Mouse (Mus musculus) kidney, embryonic 14.5 days (tissue): ENCODE measurements at regions not wholly inside any gene's neighbourhood (a gene's known extent, or its start where the extent isn't known, plus 50 kb on each side); places are given as distances from the start of the nearest gene placed in this dataset.

Experiments used
- ATAC-seq: fragments of 200-750 bp; cut with Nextera tagmentation; 2 replicates; pipeline ENCODE4 v1.8.0; 2017; ENCODE audit warnings: moderate number of reproducible peaks, mild to moderate bottlenecking, moderate TSS enrichment, moderate library complexity; ENCODE audit not compliant: low FRiP score, low TSS enrichment
- H3K27ac ChIP-seq: fragments of 300-500 bp; sonication (generic); 2 replicates; pipeline ENCODE4 v1.5.1; 2014; ENCODE audit warnings: low read depth, mild to moderate bottlenecking, low read length, moderate library complexity, mixed read lengths
- H3K27me3 ChIP-seq: fragments of 300-500 bp; sonication (generic); 2 replicates; pipeline ENCODE4 v1.6.1; 2014; ENCODE audit warnings: mild to moderate bottlenecking, low read length; ENCODE audit not compliant: control insufficient read depth, insufficient read depth
- H3K36me3 ChIP-seq: fragments of 300-500 bp; sonication (generic); 2 replicates; pipeline ENCODE4 v1.6.1; 2014; ENCODE audit warnings: low read length, mixed read lengths; ENCODE audit not compliant: control insufficient read depth, insufficient read depth
- H3K4me1 ChIP-seq: fragments of 300-500 bp; sonication (generic); 2 replicates; pipeline ENCODE4 v1.6.1; 2014; ENCODE audit warnings: low read length, mixed read lengths; ENCODE audit not compliant: control insufficient read depth, insufficient read depth
- H3K4me2 ChIP-seq: fragments of 300-500 bp; sonication (generic); replicated peaks from 2 replicates; pipeline ENCODE4 v1.6.1; 2014; ENCODE audit warnings: low read depth, mild to moderate bottlenecking, low read length
- H3K4me3 ChIP-seq: fragments of 300-500 bp; sonication (generic); 2 replicates; pipeline ENCODE4 v1.5.1; 2014; ENCODE audit warnings: mild to moderate bottlenecking, low read length
- H3K9ac ChIP-seq: fragments of 300-500 bp; sonication (generic); 2 replicates; pipeline ENCODE4 v1.6.1; 2014; ENCODE audit warnings: low read depth, mild to moderate bottlenecking, low read length, moderate library complexity
- H3K9me3 ChIP-seq: fragments of 300-500 bp; sonication (generic); 2 replicates; pipeline ENCODE4 v1.6.1; 2016; ENCODE audit warnings: low read length; ENCODE audit not compliant: control insufficient read depth
- WGBS: fragments of 180-500 bp; shearing (Covaris S2); extraction: QIAGEN DNeasy Blood & Tissue Kit; methylation state at CpG from one replicate; pipeline ENCODE4 v1.1.7; 2014; 5-methylcytosine and 5-hydroxymethylcytosine counted together

DNA sequence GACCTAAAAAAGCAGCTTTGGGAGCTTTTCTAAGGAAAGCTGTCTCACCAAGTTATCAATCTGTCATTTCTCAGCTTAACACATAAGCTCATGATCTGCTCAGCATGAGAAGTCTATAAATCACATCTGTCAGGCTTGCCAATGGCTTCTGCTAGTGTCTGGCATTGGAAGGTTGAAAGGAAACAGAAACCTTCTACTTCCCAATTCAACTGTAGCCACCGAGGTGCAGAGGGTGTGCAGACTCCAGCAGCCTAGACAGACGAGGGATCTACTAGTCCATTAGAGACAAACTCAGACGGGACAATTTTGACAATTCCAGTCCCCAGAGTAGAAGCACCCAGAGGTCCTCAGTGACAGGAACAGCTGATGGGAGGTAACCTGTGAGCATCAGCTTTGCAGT is 103.0 kb downstream of the Nab1 start:
- no peak overlapping the region for H3K4me3 ChIP-seq
- H3K9ac ChIP-seq: no peak overlapping the region
- no peaks in the 10 kb centered on the region for H3K27me3 ChIP-seq
- H3K4me1 ChIP-seq: no peaks in the 10 kb centered on the region
- H3K9me3 ChIP-seq: no peaks in the 10 kb centered on the region
- no peak overlapping the region for H3K4me2 ChIP-seq
- no peak for ATAC-seq
- no peaks in the 10 kb centered on the region for H3K36me3 ChIP-seq
- no peak overlapping the region for H3K27ac ChIP-seq
- 61% methylated on average over 3 of the region's 3 CpGs for WGBS

DNA sequence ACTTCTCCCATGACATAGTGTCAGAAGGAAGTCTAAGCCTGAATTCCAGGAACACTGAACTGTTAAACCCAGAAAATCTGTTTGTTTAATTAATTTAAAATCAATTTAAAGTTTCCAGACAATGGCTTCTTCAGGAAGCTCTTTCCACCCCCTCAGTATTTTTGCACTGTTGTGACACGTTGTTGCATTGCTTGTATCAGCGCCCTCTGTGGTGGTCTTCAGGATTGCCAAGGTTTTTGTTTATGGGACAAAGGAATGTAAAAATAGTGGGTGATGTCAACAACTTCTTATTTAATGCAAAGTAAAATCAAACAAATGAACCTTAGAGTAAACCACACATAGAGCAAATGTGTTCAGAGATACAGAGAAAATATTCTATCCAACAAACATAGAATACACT is 107.5 kb downstream of the Nab1 start:
- Histone ChIP-seq H3K27ac (no peak overlapping the region), H3K9me3 (no peaks in the 10 kb centered on the region), H3K9ac (no peak overlapping the region), H3K27me3 (no peaks in the 10 kb centered on the region), H3K4me3 (no peak overlapping the region), H3K4me1 (no peaks in the 10 kb centered on the region), H3K36me3 (no peaks in the 10 kb centered on the region), H3K4me2 (no peak overlapping the region)
- 52% methylated on average over 2 of the region's 2 CpGs for WGBS
- no peak for ATAC-seq

DNA sequence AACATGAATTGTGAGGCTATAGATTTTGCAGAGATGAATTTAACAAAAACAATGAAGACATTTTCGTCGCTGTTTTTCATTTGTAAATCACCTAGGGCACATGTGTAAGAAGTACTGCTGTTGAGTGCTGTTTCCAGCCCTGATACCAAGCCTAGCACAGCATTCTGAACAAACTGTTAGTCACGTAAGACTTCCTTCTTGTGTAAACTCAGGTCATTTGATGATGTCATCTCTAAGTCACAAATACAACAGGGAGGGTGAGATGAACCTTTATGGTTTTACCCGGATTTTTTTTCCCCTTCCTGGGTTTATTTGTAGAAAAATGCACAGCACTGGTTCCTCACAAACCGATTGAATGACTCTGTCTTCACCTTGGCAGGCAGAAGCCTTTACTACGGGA is 111.6 kb downstream of the Nab1 start:
- no peaks in the 10 kb centered on the region for H3K9me3 ChIP-seq
- ATAC-seq: no peak
- H3K27me3 ChIP-seq: no peaks in the 10 kb centered on the region
- H3K4me2 ChIP-seq: no peak overlapping the region
- no peak overlapping the region for H3K4me3 ChIP-seq
- H3K9ac ChIP-seq: no peak overlapping the region
- WGBS: 73% methylated on average over 6 of the region's 6 CpGs
- no peak overlapping the region for H3K27ac ChIP-seq
- H3K4me1 ChIP-seq: no peaks in the 10 kb centered on the region
- H3K36me3 ChIP-seq: no peaks in the 10 kb centered on the region

GRCm38 (mm10) chr1:52388118-52388517 is 112.4 kb downstream of the Nab1 start:
- 31% methylated on average over 6 of the region's 6 CpGs for WGBS
- Histone ChIP-seq H3K36me3 (no peaks in the 10 kb centered on the region), H3K27ac (no peak overlapping the region), H3K27me3 (no peaks in the 10 kb centered on the region), H3K4me3 (no peak overlapping the region), H3K9me3 (no peaks in the 10 kb centered on the region), H3K4me1 (no peaks in the 10 kb centered on the region), H3K4me2 (no peak overlapping the region), H3K9ac (no peak overlapping the region)
- ATAC-seq: 0 out of 2 replicates have a peak, but pooled peaks have one; percentile 76

- ATAC-seq: peak; percentile 52; the same call in 1 of the 2 replicates
- Histone ChIP-seq H3K4me1 (no peaks in the 10 kb centered on the region), H3K4me3 (no peak overlapping the region), H3K4me2 (no peak overlapping the region), H3K9ac (no peak overlapping the region), H3K36me3 (no peaks in the 10 kb centered on the region), H3K27ac (no peak overlapping the region), H3K9me3 (no peaks in the 10 kb centered on the region), H3K27me3 (no peaks in the 10 kb centered on the region)
- 79% methylated on average over 3 of the region's 3 CpGs for WGBS
These were observed 113.4 kb downstream of the Nab1 start for GRCm38 (mm10) chr1:52387062-52387461.

GRCm38 (mm10) chr1:52375320-52375719 is 125.2 kb downstream of the Nab1 start:
- no peak overlapping the region for H3K27ac ChIP-seq
- H3K36me3 ChIP-seq: no peaks in the 10 kb centered on the region
- H3K9ac ChIP-seq: no peak overlapping the region
- no peaks in the 10 kb centered on the region for H3K9me3 ChIP-seq
- no peaks in the 10 kb centered on the region for H3K4me1 ChIP-seq
- no peak overlapping the region for H3K4me3 ChIP-seq
- no peak overlapping the region for H3K4me2 ChIP-seq
- WGBS: 76% methylated on average over 6 of the region's 6 CpGs
- no peak for ATAC-seq
- H3K27me3 ChIP-seq: no peaks in the 10 kb centered on the region

DNA sequence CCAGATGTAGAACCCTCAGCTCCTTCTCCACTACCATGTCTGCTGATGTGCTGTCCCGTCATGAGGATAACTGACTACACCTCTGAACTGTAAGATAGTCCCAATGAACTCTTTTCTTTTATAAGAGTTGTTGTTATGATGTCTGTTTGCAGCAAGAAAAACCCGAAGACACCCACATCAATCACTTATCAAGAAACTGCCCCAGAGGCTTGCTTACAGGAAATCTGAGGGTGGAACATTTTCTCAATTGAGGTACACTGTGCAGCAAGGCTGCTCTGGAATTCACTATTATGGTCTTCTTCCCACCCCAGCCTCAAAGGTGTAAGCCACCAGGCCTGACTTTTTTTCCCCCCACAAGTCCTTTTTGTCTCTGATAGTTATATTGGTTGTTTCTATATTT is 125.8 kb downstream of the Nab1 start:
- no peak overlapping the region for H3K4me2 ChIP-seq
- H3K4me1 ChIP-seq: no peaks in the 10 kb centered on the region
- no peak overlapping the region for H3K4me3 ChIP-seq
- ATAC-seq: no peak
- H3K9me3 ChIP-seq: no peaks in the 10 kb centered on the region
- WGBS: 87% methylated on average over 2 of the region's 2 CpGs
- H3K27ac ChIP-seq: no peak overlapping the region
- H3K27me3 ChIP-seq: no peaks in the 10 kb centered on the region
- no peak overlapping the region for H3K9ac ChIP-seq
- H3K36me3 ChIP-seq: no peaks in the 10 kb centered on the region

GRCm38 (mm10) chr1:52373817-52374216 is 126.7 kb downstream of the Nab1 start:
- H3K4me3 ChIP-seq: no peak overlapping the region
- no peak for ATAC-seq
- no peak overlapping the region for H3K4me2 ChIP-seq
- WGBS: 81% methylated on average over 2 of the region's 2 CpGs
- no peaks in the 10 kb centered on the region for H3K4me1 ChIP-seq
- no peaks in the 10 kb centered on the region for H3K9me3 ChIP-seq
- H3K9ac ChIP-seq: no peak overlapping the region
- H3K27me3 ChIP-seq: no peaks in the 10 kb centered on the region
- no peak overlapping the region for H3K27ac ChIP-seq
- no peaks in the 10 kb centered on the region for H3K36me3 ChIP-seq

GRCm38 (mm10) chr1:52366386-52366785 is 133.4 kb upstream of the Gls start:
- 76% methylated on average over 7 of the region's 7 CpGs for WGBS

GRCm38 (mm10) chr1:52363625-52364024 is 130.6 kb upstream of the Gls start:
- H3K4me3 ChIP-seq: no peak overlapping the region
- no peak for ATAC-seq
- no peaks in the 10 kb centered on the region for H3K4me1 ChIP-seq
- no peak overlapping the region for H3K9ac ChIP-seq
- H3K9me3 ChIP-seq: no peaks in the 10 kb centered on the region
- H3K27me3 ChIP-seq: no peaks in the 10 kb centered on the region
- H3K27ac ChIP-seq: no peak overlapping the region
- H3K4me2 ChIP-seq: no peak overlapping the region
- 89% methylated on average over 3 of the region's 3 CpGs for WGBS
- H3K36me3 ChIP-seq: no peaks in the 10 kb centered on the region

More at GRCm38 (mm10) chr1:52366386-52366785, 133.4 kb upstream of the Gls start:
- H3K9me3 ChIP-seq: no peaks in the 10 kb centered on the region
- no peak overlapping the region for H3K9ac ChIP-seq
- no peaks in the 10 kb centered on the region for H3K27me3 ChIP-seq
- H3K27ac ChIP-seq: no peak overlapping the region
- H3K4me2 ChIP-seq: no peak overlapping the region
- no peaks in the 10 kb centered on the region for H3K4me1 ChIP-seq
- H3K4me3 ChIP-seq: no peak overlapping the region
- no peak for ATAC-seq
- H3K36me3 ChIP-seq: no peaks in the 10 kb centered on the region
